10 mouse cellular contexts compared by ENCODE assay signal in the genomic region with DNA sequence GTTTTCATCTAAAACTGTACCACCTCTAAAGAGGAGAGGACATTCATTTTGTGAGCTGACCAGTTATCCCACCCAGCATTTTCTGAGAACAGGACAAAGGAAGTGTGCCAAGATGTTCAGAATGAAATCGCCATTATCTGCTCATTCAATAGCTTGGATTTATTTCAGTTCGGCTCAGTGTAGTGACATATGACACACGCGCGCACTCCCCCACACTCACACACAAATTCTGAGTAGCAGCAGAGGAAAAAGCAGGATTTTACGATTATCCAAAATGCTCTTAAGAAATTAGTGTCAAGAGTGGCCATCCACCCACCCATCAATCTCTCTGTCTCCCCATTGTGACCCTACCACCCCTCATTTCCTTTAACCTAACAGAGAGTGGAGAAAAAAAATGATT. TPM values are rescaled to one million over a fixed set of nuclear protein-coding genes. Genes with fewer than 3 reads are reported as not detected.
DNase-seq lines count a peak whose midpoint lies in the region; ATAC-seq and TF ChIP-seq lines count a peak whose summit lies in the region.
"Had no signal": no experiment of that assay in that cellular context is flagged by ENCODE, and none has a peak within 500 bp of the region (broad histone marks: within the 10 kb centered on the region; RNA-seq: fewer than 3 reads in every experiment).

No protein-coding gene starts in this region.

- WGBS in heart, postnatal 0 days, result 48% methylated on average over 6 of the region's 6 CpGs
- WGBS in forebrain, embryonic 12.5 days, result 63% methylated on average over 6 of the region's 6 CpGs

- ATAC-seq in heart, postnatal 0 days (ENCODE audit: insufficient read depth, low read depth), result no peak
- ATAC-seq in forebrain, embryonic 12.5 days (ENCODE audit: low FRiP score), result no peak

- peak overlapping the region; percentile 68 for H3K4me2 ChIP-seq in heart, postnatal 0 days (ENCODE audit: low read depth, low read length)
- peak overlapping the region; percentile 92 for H3K4me2 ChIP-seq in forebrain, embryonic 12.5 days

- no peak for TF ChIP-seq EP300 in heart, postnatal 0 days (IDR thresholded peaks at IDR 0.05; ENCODE audit: low read depth)

- H3K27me3 ChIP-seq in heart, postnatal 0 days (ENCODE audit: control insufficient read depth, insufficient read depth, low read length), result peaks cover 21% of the 10 kb centered on the region; the same call in 1 of the 2 replicates
- H3K27me3 ChIP-seq in forebrain, embryonic 12.5 days, result peaks cover 21% of the 10 kb centered on the region

- no peaks in the 10 kb centered on the region for H3K36me3 ChIP-seq in heart, postnatal 0 days (replicated peaks; ENCODE audit: control insufficient read depth, insufficient read depth, low read length)
- no peaks in the 10 kb centered on the region for H3K36me3 ChIP-seq in forebrain, embryonic 12.5 days (replicated peaks)
- H3K36me3 ChIP-seq: liver, embryonic 15.5 days had no signal

- no peaks in the 10 kb centered on the region for H3K9me3 ChIP-seq in heart, postnatal 0 days (replicated peaks; ENCODE audit: control insufficient read depth, low read length)
- H3K9me3 ChIP-seq in forebrain, embryonic 12.5 days, result no peaks in the 10 kb centered on the region
- H3K9me3 ChIP-seq: liver, embryonic 15.5 days had no signal

- intact Hi-C loops in gastrocnemius, postnatal 36 days (cut with DNase I), result no loop called here

- peak overlapping the region; percentile 80 for H3K4me3 ChIP-seq in heart, postnatal 0 days (ENCODE audit: low read depth, low read length)
- peak overlapping the region; percentile 73 for H3K4me3 ChIP-seq in forebrain, embryonic 12.5 days (replicated peaks)
- H3K4me3 ChIP-seq: erythroblast, embryonic 14.5 days had no signal

- TF ChIP-seq CTCF in heart, postnatal 0 days (IDR thresholded peaks at IDR 0.05; ENCODE audit: low read depth), result no peak
- TF ChIP-seq CTCF in brain, embryonic 14.5 days (IDR thresholded peaks at IDR 0.05; ENCODE audit: borderline replicate concordance, extremely low read depth, insufficient read depth, insufficient read length), result no peak

- TF ChIP-seq POLR2A in brain, embryonic 14.5 days (IDR thresholded peaks at IDR 0.05; ENCODE audit: borderline replicate concordance, extremely low read depth, insufficient read depth, insufficient read length, poor library complexity, severe bottlenecking), result no peak

- H3K27ac ChIP-seq in heart, postnatal 0 days (ENCODE audit: low read depth), result no peak overlapping the region
- H3K27ac ChIP-seq in forebrain, embryonic 12.5 days, result no peak overlapping the region
- H3K27ac ChIP-seq: liver, embryonic 15.5 days had no signal

- peaks cover 3% of the 10 kb centered on the region; the same call in 1 of the 2 replicates for H3K4me1 ChIP-seq in heart, postnatal 0 days (ENCODE audit: control insufficient read depth, insufficient read depth)
- H3K4me1 ChIP-seq in forebrain, embryonic 12.5 days, result peaks cover 8% of the 10 kb centered on the region
- H3K4me1 ChIP-seq: liver, embryonic 15.5 days had no signal

- no peak overlapping the region; the same call in 1 of the 2 replicates for H3K9ac ChIP-seq in heart, postnatal 0 days (replicated peaks; ENCODE audit: low read depth, low read length)
- no peak overlapping the region for H3K9ac ChIP-seq in forebrain, embryonic 12.5 days
- H3K9ac ChIP-seq: liver, embryonic 15.5 days had no signal

- DNase-seq in heart, postnatal 0 days (ENCODE audit: low spot score), result no peak
- no peak for DNase-seq in heart, adult 11 months
- peak; percentile 24 for DNase-seq in brain, embryonic 14.5 days (ENCODE audit: low read depth)
- DNase-seq in mesoderm, embryonic 11.5 days (ENCODE audit: low read depth, low spot score), result peak; percentile 7
- DNase-seq in adrenal gland, adult (ENCODE audit: inconsistent age in 2 of 2, low spot score in 1 of 2), result no peak
- no peak for DNase-seq in gastrocnemius, adult 8-10 months (ENCODE audit: low spot score in 2 of 2)
- DNase-seq in gastrocnemius, postnatal 36 days, result no peak

RNA-seq across cellular contexts. Expression of gene Snap91, which starts 1.7 kb away (rescaled TPM):
- 55.3 and 66.3 TPM in 2 replicates for total RNA-seq in heart, postnatal 0 days (2014; rRNA removed; ENCODE audit: low replicate concordance)
- polyA plus RNA-seq in heart, postnatal 0 days (2015; fragmentation: Nextera tagmentation; extraction: Ambion mirVana), result 45.0 and 47.1 TPM in 2 replicates
- 116 and 131 TPM in 2 replicates for polyA plus RNA-seq in brain, embryonic 14.5 days (2012; rRNA removed)
- 28.0 and 28.4 TPM in 2 replicates for polyA plus RNA-seq in forebrain, embryonic 12.5 days (2016; fragmentation: Nextera tagmentation; extraction: Ambion mirVana)
- total RNA-seq in gastrocnemius, adult 8-10 months (2022), result under 1 TPM; 0.24 to 0.56 (median 0.24) TPM
- under 1 TPM; 0.13 to 0.42 TPM for total RNA-seq in gastrocnemius, postnatal 36 days (2021)

Comparison
In these comparisons a context has a peak if more than half of its experiments do, and no peak if none do; other contexts are left out.
1. DNase-seq: peak in brain, embryonic 14.5 days (single experiment) and mesoderm, embryonic 11.5 days (single experiment); none in heart, postnatal 0 days (single experiment), heart, adult 11 months (single experiment), adrenal gland, adult (0 of 2), gastrocnemius, adult 8-10 months (0 of 2) and gastrocnemius, postnatal 36 days (0 of 2).
2. RNA of gene Snap91, which starts 1.7 kb away (total RNA-seq): 55.3 to 66.3 TPM in heart, postnatal 0 days; 0.13 to 0.42 TPM in gastrocnemius, postnatal 36 days and 0.24 to 0.56 TPM in gastrocnemius, adult 8-10 months; every median in the first group is over 10 times any median in the second.